Mouse (Mus musculus) kidney, adult 9 months (tissue): ENCODE measurements around the gene AU040320.

Experiments used
- DNase-seq: peaks from one replicate; pipeline ENCODE4 v3.0.0; 2022

The AU040320 gene

DNA sequence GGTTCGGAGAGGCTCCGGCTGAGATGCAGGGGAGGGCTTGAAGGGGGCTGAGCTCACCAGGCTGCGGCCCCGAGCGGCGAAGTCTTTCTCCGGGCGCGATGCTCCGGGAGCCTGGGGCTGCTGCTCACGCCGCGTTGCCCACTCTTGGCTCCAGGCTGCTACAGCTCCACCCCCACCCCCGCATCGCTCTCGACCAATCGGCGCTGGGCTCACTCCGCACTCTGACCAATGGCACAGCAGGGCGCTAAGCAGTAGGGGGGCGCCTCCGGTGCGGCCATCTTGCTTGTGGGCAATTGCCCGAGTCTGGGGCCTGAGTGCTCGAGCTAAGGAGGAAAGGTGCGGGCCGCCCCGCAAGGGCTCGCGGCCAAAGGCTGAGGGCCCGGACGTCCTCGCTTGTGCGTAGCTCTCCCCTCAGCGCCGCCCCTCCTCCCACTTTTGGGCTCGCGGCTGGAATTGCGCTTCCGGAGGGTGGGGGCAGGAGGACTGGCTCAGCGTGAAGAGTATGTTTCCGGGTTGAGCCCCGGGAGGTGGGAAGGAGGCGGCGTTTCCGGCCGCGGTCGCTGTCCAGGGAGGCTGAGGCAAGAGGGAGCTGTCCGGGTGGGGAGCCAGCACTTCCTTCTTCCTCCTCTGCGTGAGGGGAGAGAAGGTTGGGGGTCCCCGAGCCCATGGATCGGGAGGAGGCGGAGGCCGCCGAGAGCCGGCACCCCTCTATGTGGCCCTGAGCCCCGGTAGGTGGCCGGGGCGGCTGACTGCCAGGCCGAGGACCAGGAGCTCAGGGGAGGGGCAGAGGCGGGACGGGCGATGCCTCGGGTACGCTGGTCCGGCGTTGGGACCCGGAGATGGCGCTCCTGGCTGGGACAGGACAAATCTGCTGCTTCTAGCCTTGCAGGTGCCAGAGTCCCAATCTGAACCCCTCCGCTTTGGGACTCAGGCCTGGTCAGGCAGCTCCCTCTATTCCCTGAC is at the start of gene AU040320, which contains the start of gene Ncdn:
Gene AU040320, plus strand, starts transcription at position 277 of the 963 bp plus-strand sequence.
Gene Ncdn, minus strand, starts transcription at position 171 of the 963 bp plus-strand sequence.
- DNase-seq: peak; percentile 97

DNA sequence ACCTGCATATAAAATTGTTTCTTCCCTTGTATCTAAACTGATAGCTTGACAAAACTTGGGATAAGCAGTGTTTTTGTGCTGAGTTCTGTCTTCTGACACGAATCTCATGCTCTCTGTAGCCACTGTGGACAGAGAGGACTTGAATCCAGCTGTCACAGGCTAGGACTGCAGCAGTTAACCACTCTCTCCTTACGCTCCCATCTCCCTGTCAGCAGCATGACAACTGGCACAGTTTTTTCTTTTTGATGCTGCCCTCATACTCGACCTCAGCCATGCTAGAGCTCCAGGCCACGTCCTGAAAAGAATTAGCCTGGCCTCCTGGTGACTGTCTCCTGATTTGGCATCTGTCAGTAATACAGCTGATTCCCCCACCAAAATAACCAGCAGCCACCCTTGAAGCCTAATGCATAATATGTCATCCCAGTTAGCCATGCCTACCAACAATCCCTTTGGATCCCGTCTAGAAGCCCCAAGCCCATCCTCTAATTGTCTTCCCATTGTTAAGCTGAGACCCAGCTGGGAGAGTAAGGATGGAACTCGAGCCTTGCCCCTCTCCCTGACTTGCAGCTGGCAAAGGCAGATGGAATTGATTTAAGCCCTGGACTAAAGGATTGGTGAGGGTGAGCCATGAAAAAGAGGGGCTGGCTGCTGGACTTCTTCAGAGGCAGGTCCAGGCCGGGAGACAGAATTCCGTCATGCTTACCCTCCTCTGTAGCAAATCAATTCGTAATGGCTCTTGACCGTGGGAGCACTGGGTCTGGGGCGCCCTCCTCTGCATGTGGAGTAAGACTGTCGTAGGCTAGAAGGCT is 46.5 kb upstream of the AU040320 start:
- no peak for DNase-seq

DNA sequence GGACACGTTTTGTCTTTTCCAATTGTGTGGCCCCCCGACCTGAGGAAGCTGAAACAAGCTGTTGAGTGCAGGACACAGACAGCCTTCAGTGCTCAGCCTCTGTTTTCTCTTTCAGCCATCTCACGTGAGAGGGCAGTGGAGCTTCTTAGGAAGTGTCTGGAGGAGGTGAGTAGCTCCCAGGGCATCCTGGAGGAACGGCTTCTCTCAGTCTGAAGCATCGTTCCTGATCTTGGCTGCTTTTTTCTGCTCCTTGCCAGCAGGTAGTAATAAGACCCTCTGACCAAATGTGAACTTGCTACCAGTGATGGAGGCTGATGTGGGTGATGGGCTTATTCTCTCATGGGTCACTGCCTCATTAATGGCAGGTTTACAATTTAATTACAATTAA is 45.9 kb upstream of the AU040320 start:
- DNase-seq: no peak

DNA sequence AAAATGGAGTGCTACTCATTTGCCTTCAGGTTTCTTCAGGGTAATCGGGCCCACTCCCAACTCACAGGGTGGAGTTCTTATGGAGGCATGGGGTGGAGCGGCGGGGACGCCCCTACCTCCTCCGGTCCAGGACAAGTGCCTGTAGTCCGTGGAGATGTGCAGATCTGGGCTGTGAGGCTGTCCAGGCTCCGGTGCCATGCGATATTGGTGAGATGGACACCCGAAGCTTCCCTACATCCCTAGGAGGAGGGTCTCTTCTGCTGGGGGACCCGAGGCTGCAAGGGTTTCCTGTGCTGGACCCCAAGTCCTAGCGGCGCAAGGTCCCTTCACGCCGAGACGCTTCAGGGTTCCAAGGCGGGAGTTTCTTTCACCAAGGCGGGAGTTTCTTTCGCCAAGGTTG is 21.2 kb upstream of the AU040320 start:
- DNase-seq: no peak

GRCm38 (mm10) chr4:126732531-126733380 is 20.6 kb upstream of the AU040320 start:
- peak; percentile 28 for DNase-seq

GRCm38 (mm10) chr4:126734001-126734603 is 19.2 kb upstream of the AU040320 start:
- DNase-seq: no peak

GRCm38 (mm10) chr4:126734700-126735381 is 18.5 kb upstream of the AU040320 start:
- DNase-seq: no peak

DNA sequence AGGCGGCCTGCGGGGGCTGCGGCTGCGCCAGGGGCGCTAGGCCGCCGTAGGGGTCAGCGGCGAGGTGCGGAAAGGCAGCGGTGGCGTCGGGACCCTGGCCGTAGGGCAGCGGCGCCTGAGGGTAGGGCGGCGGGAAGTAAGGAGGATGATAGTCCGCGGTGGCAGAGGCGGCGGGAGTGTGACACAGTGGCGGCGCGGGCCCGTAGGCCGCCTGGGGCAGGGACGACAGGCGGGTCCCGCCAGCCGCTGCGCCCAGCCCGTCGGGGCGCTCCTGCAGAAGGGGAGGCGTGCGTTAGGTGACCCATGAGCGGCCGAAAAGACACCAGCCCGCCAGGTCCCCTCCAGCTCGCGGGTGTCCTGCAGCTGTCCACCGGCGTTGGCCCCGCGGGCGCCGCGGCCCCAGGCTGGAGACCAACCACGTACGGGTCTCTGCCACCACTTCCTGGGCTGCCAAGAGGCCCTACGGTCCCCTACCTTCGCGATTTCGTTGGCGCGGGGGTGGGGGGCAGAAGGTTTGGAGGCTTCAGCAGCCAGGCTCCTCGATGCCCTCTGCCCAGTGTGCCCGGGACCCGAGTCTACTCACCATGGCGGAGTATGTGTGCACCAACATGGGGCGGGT is 17.9 kb upstream of the AU040320 start:
- DNase-seq: no peak

DNA sequence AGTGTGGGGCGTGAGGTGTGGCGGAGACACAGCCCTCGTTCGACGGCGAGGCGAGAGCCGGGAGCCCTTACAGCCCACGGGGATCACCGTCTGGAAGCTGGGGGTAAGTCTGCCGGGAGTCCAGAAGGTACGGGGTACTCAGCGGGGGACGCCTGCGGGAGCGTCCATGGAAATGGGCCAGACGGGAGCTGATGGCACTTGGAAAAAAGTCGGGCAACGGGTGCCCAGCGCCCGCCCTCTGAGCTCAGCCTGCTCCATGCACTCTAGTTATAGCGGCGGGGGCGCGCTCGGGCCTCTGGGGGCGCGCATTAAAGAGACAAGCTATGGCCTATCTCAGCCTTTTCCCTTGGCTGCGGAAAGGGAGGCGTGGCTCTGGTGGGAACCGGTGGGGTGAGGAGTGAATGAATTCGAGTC is 17.3 kb upstream of the AU040320 start, which contains the start of gene Tfap2e:
Gene Tfap2e, minus strand, starts transcription at position 240 of the 414 bp plus-strand sequence.
- no peak for DNase-seq

GRCm38 (mm10) chr4:126739966-126740676 is 13.2 kb upstream of the AU040320 start:
- DNase-seq: no peak

- peak; percentile 83 for DNase-seq
Observed at GRCm38 (mm10) chr4:126741448-126741847, 11.9 kb upstream of the AU040320 start.

- DNase-seq: no peak
Observed at GRCm38 (mm10) chr4:126742976-126743375, 10.4 kb upstream of the AU040320 start.

- DNase-seq: no peak
Observed at GRCm38 (mm10) chr4:126743713-126744112, 9.6 kb upstream of the AU040320 start.

DNA sequence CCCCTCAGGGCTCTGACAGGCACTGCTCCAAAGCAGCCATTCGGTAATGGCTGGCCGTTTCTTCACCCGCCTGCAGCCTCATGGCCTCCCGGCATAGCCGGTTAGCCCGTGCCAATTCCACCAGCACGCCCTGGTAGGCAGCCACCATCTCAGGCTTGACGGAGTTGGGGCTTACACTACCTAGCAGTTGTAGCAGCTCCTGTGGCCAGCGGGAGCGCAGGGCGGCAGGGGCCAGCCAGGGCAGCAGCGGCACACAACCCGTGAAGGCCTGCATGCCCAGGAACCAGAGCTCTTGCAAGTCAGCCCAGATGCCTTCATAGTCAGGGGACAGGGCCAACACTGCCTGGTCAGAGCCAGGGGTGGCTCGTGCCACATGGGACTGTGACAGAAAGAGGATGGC is 8.5 kb upstream of the AU040320 start:
- no peak for DNase-seq

DNA sequence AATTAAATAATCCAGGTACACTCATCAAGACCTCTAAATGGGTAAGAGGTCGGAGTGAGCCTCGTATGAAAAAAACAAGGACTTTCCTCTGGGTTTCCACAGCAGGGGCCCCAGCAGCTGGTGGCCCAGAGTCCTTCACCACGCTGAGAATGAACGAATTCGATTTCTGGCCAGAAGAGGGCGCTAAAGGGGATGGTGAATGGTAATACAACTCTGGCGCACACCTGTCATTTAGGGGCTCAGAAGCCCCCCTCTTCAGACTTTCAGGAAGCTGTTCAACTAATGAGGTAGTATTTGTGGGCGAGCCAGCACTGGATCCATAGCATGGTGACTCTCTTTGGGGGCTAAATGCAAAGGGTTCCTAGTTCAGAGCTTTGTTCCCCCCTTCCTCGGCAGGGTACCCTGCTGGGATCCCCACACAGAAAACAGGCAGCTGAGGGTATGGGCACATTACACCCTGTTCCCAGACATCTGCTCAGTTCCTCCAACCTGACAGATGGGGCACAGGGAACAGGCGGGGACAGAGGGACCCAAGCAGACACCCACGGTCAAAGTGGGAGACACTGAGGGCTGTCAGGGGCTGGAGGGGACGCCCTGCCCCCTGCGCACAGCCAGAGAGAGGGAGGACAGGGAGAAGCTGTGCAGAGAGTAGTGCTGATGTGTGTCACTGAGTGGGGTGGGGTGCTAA is 7.7 kb upstream of the AU040320 start:
- DNase-seq: peak; percentile 55

DNA sequence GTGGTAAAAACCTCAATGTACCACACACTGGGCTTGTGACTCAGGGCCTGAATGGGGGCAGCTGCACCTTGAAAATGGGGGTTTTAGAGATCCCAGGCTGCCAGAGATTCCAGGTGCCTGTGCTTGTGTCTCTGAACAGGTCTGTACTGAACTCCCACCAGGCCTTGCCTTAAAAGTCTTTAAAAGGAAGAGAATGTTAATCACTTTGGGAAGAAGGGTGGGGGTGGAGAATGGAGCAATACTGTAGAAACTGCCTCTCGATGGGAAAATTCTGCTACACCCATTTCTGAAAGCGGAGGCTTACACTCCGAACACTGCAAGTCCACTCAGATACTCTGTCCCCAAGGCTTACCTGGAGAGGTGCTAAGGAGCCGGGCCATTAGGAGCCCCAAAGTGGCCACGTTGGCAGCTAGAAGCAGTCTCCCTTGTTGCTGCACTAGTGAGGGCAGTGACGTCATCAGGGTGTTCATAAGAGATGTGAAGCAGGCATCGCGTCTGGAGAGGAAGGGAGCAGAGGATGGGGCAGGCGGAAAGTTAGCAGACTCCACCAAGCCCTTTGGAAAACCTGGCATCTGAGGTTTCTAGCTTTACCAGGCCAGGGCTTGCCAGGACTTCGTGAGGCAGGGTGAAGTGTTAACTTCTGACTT is 7.0 kb upstream of the AU040320 start:
- no peak for DNase-seq

DNA sequence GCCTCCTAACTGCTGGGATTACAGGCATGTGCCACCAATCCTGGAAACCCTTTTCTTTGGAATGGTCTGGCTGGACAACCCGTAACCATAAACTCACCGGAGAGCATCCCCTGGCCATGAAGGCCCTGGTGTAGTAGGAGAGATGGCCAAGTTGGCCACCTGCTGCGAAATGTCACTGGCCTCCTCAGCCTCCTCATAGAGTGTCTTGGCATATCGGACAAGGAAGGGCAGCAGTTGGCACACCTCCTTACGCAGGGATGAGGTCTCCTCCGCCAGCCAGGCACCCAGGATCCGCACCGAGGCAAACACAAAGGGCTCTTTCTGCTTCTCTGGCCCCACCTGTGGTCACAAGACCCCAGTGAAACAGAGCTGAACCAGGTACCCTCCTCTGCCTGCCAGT is 5.0 kb upstream of the AU040320 start:
- no peak for DNase-seq

DNA sequence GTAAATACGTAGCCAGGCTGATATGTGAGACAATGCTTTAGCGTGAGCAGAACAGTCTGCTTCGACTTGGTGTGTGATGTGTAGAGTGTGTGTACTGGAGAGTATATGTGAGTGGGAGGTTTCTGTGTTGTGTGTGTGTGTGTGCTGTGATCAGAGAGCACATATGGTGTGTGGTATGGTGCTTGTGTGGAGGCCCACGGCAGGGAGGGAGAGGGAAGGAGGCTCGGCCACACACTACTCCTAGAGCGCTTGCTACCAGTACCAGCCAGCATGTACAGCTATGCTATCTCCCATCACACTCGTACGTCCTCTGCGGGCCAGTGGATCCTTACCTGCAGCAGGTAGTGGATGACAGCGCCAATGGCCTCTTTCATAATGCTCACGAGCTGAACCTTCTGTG is 3.8 kb upstream of the AU040320 start:
- DNase-seq: no peak

- DNase-seq: no peak
Observed at GRCm38 (mm10) chr4:126750046-126750683, 3.2 kb upstream of the AU040320 start.
